Comparison of ENCODE assay signal across 2 mouse cellular contexts in genomic region chr13:98276253-98276652, GRCm38 (mm10).
TF ChIP-seq lines count a peak whose summit lies in the region.

No protein-coding gene starts in this region.

TF ChIP-seq in MEL, 35 proteins besides CTCF, POLR2A, EP300 and RAD21:
- no peak for TF ChIP-seq BHLHE40 (IDR thresholded peaks at IDR 0.05; ENCODE audit: borderline replicate concordance, low read depth, low read length)
- TF ChIP-seq GATA1 (IDR thresholded peaks at IDR 0.05; ENCODE audit: low read depth, low read length) = no peak
- no peak for TF ChIP-seq HCFC1 (IDR thresholded peaks at IDR 0.05; ENCODE audit: low read depth, low read length)
- no peak for TF ChIP-seq POLR2AphosphoS2 (IDR thresholded peaks at IDR 0.05; ENCODE audit: low read length)
- TF ChIP-seq MEF2A (IDR thresholded peaks at IDR 0.05; ENCODE audit: extremely low read depth, insufficient replicate concordance, low read depth, low read length, poor library complexity, severe bottlenecking) = no peak
- no peak for TF ChIP-seq MAZ (IDR thresholded peaks at IDR 0.05; ENCODE audit: low read depth, low read length)
- no peak for TF ChIP-seq UBTF (IDR thresholded peaks at IDR 0.05; ENCODE audit: borderline replicate concordance, insufficient read depth, low read depth, low read length)
- TF ChIP-seq CHD1 (IDR thresholded peaks at IDR 0.05; ENCODE audit: low read depth, low read length) = no peak
- TF ChIP-seq SMC3 (IDR thresholded peaks at IDR 0.05; ENCODE audit: low read depth, low read length) = no peak
- TF ChIP-seq ZKSCAN1 (IDR thresholded peaks at IDR 0.05; ENCODE audit: low read depth, low read length) = no peak
- TF ChIP-seq ZMIZ1 (IDR thresholded peaks at IDR 0.05; ENCODE audit: low read depth, low read length) = no peak
- no peak for TF ChIP-seq TBP (IDR thresholded peaks at IDR 0.05; ENCODE audit: low read depth, low read length)
- TF ChIP-seq USF1 (IDR thresholded peaks at IDR 0.05; ENCODE audit: low read depth, low read length) = no peak

TF ChIP-seq in myocyte, 11 proteins besides CTCF, POLR2A, EP300 and RAD21:
- TF ChIP-seq MYOG (IDR thresholded peaks at IDR 0.05; ENCODE audit: control insufficient read depth in 1 of 3, insufficient read depth in 1 of 3, insufficient read length in 2 of 3, low read depth in 2 of 3) (peak in 1 of 3 experiments; percentile 73), MYOD1 (IDR thresholded peaks at IDR 0.05; ENCODE audit: control insufficient read depth in 1 of 3, insufficient read length in 2 of 3, low read depth in 2 of 3) (peak in 2 of 3 experiments; percentile 39 to 69), E2F4 (IDR thresholded peaks at IDR 0.05; ENCODE audit: insufficient read depth) (no peak)
